Mouse (Mus musculus): Measurements from ENCODE around the gene Bfsp1.

Bfsp1 gene

DNA sequence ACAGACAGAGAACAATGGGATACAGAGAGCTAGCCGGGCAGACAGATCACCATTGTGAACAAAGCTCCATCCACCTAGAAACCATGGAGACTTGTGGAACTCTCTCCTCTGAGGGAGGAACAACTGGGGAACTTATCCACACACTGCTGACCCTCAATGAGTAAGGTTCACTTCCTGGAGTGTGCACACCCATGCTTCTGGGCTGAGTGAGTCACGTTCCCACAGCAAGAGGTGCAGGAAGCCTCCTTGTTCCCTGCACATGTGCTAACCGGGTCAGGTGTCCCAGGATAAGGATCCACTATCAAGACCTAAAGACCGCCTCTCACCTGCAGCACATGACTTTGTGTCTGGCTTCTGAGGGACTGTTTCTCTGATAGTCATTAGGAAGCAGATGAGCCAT lies 9.5 kb downstream of the Bfsp1 start:
- in situ Hi-C loops (cut with MboI, MseI) = no loop called here

DNA sequence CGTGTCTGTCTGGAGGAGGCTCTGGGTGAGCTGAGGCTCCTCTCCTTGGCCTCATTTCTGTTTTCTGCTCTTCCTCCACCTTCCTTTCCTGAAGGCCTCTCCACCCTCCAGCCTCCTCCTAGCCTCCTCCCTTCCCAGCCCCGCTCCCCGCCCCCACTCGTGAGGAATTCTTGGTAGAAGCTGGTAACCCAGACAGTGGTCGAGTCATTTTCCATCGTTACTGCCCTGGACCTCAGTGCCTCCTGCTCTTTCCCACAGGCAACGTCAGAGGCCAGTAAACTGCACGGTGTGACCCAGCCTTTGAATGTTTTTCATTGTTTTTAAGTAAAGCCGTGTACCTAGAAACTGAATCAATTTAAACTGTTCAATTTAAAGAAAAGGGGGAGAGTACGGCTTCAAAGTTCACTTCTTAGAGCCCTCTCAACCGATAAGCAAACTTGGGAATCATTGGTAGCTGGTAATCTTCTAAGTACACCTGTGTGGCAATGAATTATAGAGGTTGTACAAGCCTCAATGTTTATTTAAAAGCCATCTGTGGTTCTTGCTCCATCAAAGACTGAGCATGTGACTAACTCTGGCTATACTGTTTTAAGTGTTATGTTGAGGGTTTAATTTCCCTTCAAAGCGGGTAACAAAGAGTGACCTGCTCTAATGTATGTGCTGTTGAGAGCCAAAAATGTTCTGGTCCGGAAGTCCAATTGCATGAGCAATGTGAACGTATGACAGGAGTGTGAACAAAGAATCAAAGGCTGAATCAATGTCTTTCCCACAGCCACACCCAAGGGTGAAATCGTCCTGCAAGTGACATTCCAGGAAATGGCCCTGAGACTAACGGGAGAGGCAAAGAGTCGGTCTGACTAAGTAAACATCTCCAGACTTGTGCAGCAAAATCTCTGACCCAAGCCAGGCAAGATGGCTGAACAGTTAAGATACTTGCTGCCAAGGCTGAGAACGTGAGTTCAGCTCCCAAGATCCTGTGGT lies 10.4 kb downstream of the Bfsp1 start:
- in situ Hi-C loops (cut with MboI, MseI) = no loop called here

DNA sequence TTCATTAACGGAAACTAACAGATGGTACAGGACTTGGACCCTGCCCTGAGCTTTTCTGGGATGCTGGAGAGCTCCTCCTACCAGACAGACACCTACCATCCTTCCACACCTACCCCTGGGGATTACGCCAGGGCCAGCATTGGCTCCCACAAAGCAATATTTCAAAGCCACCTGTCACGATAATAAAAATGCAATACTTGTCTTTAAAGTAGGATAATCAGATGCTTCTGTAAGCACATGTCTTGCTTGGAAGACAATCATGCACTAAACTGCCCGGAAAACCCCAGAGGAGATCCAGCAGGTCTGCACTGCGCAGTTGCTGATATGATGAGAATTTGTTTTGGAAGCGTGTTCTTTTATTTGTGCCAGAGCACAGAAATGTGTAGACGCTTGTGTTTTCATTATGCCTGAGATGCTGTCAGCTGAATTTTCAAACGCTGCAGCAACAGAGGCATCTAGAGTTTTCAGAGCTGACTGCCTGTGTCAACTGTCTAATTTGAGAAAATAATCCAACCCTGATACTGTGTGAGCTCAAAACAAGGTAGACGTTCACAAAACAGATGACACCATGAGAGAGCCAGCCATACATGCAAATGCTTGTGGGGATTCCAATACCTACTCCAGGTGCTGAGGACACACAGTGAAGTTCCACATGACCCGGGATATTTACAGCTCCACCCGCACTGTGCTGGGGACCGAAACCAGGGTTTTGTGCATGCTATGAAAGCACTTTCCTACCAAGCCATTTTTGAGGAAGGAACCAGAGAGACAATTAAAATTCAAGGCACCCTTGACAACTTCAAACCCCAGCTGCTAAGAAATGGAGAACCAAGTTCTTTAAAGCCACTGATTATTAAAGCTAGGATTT lies 11.4 kb downstream of the Bfsp1 start:
- in situ Hi-C loops (cut with MboI, MseI) = no loop called here

DNA sequence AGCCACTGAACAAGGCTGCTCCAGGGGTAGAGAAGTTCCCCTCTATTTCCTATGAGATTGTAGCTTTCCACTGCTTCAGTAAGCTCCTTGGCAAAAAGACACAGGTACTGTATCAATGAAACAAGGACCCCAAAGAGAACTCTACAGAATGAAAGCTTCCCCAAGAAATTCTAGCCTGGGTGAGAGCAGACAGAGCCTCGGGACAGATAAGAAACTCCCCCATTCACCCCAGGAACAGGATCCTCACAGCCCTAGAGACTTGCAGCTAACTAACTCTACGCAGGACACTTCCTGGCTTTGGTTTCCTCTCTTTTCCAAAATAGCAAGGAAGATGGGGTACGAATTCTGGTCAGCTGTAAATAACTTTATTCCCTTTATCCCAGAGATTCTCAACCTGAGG lies 15.7 kb downstream of the Bfsp1 start:
- in situ Hi-C loops (cut with MboI, MseI) = no loop called here

DNA sequence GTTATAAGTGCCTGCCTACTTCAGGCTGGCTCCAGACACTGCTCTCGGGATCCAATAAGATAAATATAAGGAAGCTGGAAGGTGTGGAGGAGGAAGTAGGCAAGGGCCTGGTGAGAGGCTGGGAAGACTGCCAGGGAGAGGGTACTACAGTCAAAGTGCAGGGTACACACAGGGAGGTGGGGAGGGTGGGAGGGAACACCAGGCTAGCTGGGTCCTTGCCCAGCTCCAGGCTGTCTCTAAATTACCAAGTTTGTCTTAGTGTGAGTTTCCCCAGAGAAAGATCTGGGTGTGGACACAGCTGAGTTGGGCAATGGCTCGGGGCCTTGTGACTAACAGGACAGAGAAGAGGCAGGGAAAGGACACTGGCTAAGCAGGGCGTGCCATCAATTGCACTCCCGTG lies 16.2 kb downstream of the Bfsp1 start:
- in situ Hi-C loops (cut with MboI, MseI) = no loop called here

DNA sequence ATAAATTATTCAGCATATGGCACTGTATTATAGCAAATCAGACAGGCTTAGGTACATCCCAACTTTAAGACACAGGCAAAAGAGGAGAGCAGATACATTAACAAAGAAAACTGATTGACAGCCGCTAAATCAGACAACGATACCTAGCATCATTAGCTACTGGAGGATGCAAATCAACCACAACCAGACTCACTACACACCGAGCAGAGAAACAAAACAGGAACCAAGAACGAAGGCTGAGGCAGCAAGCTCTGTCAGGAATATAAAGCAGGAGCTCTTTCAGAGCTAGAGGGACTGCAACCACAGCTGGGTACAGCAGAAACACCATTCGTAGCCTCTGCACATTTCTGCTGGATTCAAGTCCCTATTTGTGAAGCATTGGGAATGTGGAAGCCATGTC lies 18.2 kb downstream of the Bfsp1 start:
- in situ Hi-C loops (cut with MboI, MseI) = no loop called here

DNA sequence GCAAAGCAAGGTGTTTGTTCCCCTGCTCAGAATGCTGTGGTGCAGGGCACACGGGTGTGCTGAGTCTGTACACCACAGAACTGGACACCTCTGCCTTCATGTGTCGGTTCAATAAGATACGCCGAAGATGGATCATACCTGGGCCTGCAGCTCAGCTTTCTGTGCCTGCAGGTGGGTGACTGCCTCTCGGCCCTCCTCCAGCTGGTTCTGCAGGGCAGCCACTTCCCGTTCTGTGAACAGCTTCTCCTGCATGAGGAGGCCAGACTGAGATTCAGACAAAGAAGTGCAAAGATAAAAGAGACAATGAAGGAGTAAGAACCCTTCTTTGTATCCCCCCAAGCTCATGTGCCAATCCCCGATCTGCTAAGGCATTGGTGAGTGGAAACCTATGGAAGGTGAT lies 21.4 kb downstream of the Bfsp1 start:
- in situ Hi-C loops (cut with MboI, MseI) = no loop called here

DNA sequence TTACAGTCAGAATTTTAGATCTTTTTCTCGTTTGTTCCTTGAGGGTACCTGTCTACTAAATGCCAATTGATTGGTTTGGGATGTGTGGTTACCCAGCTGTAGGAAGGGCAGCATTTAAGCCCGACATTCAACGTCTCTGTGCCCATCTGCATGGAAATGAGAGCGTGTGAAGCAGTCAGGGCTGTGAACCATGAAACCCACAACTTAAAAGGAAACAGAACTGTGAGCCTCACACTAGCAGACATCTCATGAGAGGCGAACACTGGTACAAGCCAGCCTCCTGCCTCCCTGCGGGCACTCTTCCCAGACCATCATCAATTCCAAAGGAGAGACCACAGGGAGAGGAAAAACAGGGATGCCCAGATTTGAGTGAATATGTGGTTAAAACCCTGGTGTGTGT lies 22.1 kb downstream of the Bfsp1 start:
- in situ Hi-C loops (cut with MboI, MseI) = no loop called here

DNA sequence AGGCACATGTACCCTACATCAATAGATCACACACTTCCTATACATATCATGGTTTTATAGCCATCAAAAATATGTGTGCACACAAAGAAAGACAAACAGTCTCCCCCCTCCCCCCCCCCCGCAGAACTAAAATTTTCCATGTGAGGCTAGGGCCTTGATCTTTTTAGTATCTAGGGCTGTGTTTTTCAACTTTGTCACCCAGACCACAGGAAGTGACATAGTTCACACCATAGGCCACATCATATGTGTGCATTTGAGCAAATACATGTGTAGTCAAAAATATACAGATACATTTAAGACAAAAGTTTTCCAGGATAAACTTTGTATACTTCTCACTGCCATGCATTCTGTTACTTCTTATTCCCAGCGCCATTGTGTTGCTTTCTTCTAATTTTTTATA lies 23.5 kb downstream of the Bfsp1 start:
- in situ Hi-C loops (cut with MboI, MseI) = loop anchor here (5.0 kb wide), 1 partner anchor 378 kb away; no protein-coding TSS in a partner anchor

DNA sequence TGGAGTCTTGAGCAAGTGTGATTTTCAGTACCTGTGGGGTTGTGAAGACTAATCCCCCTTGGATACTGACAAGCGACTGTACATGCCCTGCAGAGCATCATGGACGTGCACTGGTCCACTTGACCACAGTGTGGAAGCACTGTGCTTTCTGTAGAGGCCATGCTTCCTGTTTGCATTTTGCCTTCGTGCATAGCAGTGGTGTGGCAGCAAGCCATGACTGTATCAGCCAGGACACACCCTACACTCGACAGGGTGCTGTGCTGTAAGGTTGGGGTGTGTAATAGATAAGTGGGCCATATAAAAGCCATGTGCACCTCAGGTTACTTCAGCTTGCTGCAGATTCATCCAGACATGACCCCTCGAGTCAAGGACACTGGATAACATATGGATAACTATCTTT lies 24.3 kb downstream of the Bfsp1 start:
- in situ Hi-C loops (cut with MboI, MseI) = loop anchor here (5.0 kb wide), 1 partner anchor 379 kb away; no protein-coding TSS in a partner anchor

DNA sequence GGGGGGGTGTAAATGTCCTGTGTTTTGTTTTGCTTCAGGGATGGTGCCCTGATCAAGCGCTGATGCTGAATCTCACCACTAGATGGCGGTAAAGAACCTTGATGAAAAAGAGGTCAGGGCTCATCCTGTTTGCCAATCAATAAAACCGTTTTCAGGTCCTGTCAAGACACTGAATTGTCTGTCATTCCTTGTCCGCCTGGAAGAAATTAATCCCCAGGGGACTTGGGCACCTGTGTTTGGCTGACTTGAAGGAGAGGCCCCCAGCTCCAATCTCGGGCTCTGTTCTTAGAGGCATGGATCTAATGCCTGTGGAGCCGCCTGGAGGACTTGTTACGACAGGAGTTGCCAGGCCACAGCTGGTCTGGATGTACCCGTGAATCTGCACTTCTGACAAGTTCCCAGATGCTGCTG lies 25.7 kb downstream of the Bfsp1 start:
- in situ Hi-C loops (cut with MboI, MseI) = loop anchor here (5.0 kb wide), 1 partner anchor 380 kb away; no protein-coding TSS in a partner anchor

DNA sequence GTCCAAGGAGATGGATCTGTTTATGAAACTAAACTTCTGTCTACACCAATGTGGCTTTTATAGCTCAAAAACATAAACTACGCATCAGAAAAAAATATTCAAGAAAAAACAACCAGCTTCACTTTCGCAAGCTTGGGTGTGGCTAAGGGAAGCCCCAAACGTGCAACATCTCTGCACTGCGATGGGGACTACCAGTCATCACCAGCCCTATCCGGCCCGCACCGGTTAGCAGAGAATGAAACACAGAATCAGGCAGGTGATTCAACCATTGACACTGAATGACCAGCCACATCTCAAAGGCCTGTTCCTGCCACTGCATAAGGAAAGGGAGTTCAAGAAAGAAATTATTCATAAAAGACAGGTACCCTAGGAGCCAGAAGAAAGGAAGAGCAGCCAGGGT lies 27.2 kb downstream of the Bfsp1 start:
- in situ Hi-C loops (cut with MboI, MseI) = loop anchor here (5.0 kb wide), 1 partner anchor 381 kb away; no protein-coding TSS in a partner anchor

DNA sequence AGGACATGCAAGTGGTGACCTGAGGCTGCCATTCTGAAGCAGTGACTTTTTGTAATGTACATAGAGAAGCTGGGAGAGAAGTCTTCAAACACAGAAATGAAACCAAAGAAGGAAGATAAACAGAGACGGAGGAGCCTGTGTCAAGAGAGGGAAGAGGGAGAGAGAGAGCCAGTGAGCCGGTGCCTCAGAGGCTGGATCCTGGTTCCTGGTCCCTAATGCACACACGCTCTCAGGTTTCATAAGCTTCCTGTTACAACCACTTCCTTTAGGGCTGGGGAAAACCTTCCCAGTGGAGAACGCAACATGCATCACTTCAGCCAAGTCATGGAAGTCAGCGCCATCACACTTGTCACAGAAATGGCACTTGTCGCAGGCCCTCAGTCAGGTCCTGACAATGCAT lies 28.9 kb downstream of the Bfsp1 start:
- in situ Hi-C loops (cut with MboI, MseI) = no loop called here

DNA sequence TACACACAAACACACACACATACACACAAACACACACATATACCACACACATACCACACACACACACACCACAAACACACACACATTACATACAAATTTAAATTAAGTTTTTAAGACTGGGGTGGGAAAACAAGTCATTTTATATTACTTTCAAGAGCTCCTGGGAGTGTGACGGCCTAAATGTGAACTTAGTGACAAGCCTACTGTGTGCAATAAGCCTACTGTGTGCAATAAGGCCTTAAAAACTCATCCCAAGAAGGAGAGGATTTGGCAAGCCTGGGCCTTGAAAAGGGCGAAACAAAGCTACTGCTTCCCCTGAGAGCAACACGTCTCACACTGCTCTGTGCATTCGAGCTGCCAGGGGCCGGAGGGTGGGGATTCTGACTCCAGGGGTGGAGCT lies 30.3 kb downstream of the Bfsp1 start:
- in situ Hi-C loops (cut with MboI, MseI) = no loop called here

DNA sequence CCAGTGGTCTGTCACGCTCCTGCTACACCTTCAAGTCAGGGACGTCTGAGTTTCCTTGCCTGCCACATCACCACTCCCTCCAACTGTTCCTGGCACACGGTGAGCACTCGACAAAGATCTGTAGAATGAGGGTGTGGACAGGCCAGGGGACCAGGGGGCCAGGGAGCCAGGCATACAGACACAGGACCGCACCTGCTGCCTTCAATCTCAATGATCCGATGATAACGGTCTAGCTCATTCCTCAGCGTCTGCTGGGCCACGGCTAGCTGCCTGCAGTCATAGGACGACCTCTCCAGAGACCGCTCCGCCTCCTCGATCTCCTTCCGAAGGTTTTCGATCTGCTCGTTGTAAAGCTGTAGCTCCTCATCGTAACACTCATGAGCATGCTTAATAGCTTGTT lies 31.3 kb downstream of the Bfsp1 start:
- in situ Hi-C loops (cut with MboI, MseI) = no loop called here

DNA sequence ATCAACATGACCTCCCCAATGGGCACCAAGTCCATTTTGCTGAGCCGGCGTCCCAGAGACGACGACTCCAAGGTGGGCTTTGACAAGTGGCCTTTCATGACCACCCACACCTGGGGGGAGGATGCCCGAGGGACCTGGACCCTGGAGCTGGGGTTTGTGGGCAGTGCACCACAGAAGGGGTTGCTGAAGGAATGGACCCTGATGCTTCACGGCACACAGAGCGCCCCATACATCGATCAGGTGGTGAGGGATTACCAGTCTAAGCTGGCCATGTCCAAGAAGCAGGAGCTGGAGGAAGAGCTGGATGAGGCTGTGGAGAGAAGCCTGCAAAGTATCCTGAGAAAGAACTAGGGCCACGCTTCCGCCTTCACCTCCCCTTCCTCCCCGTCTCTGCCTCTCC lies 49.5 kb downstream of the Bfsp1 start:
- in situ Hi-C loops (cut with MboI, MseI) = no loop called here

DNA sequence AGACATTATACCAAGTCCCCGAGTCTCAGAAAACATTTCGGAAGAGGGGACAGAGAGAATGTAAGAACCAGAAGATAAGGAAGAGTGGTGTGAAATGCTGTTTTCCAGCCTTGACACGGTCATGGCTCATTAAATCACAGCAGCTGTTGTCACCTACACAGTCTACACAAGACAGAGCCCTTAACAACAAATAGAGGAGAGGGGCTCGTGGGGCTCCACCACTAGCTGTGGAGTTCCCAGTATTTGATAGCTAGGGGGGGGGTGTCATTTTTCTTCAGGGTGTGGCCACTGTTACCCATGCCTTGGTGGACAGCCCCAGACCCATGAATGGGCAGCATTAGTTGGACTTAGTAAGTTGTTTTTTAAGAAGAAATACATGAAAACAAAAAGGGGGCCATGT lies 50.7 kb downstream of the Bfsp1 start:
- in situ Hi-C loops (cut with MboI, MseI) = no loop called here

DNA sequence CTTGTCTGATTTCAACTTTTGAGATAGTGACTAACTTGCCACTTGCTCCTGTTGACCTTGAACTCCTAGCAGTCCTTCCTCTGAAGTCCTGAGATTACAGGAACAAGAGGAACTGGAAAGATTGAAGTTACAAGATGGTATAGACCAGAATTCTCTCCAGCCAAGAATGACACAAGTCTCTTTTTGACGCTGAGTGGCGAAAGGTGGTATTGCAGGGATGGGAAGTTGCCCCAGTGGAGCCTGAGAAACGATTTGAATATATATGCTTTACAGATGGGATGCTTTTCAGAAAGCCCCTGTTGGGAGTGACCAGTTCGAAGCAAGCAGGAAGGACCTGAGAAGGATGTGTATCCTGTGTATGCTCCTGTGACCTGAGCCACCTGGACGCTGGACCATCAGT lies 54.2 kb downstream of the Bfsp1 start:
- in situ Hi-C loops (cut with MboI, MseI) = no loop called here

DNA sequence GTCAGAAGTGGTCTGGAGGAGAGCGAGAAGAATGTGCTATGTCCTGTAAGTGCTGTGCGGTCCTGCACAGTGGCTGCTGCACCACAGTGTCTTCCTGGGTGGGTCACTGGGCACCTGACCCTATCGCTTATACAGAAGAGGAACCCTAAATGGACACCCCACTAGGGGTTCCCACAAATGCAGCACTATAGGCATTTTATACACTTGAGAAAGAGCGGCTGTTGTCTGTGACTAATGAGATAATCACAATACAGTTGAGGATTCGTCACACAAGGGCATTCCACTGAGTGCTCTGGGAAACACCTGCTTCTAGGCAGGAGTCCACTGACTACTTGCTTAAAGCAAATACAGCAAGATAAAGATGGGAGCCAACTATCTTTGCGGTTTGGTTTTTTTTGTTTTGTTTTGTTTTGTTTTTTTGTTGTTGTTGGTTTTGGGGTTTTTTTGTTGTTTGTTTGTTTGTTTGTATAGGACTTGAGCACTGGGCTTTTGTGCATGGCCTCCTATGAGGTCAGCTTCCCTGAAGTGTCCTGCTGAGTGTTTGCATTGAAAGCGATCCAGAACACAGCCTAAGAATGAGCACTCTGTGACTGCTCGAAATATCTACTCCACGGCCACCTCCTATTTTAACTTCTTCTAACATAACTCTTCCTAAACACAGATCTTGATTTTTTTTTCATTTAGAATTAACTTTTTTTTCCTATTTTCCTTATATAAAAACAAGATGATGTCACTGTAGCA lies 55.9 kb downstream of the Bfsp1 start:
- in situ Hi-C loops (cut with MboI, MseI) = no loop called here

DNA sequence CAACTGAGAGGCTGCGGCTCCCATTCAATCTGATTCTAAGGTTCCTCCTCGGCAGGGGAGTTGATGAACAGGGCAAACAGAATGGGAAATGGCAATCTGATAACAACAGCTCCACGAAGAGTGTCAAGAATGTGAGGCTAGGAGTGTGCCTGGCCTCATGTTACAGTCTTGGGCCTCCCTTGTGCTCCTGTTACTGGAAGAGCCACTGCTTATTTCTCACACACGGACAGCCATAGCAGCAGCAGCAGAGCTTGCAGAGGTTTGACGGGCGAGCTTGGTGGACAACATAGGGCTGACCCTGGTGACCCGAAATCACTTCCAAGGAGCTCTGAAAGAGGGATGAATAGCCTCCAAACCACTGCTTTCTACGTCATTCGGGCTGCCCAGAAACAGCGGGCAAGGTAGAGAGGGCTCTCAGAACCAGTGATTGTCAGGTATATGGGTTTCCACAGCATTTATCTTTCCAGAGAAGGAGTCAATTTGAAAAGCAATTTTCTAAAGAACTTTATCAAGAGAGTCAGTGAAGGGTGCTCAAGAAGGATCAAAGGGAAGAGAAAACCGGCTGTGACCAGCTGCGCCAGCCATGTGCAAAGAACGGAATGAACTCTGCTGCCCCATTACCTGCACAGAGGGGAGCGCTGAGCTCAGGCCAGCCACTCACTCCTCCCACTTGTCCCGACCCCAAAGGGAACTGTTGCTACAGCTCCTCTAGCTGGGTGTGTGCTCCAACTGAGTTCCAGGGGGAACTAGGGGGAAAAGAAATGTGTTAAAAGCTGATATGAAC lies 56.6 kb downstream of the Bfsp1 start:
- in situ Hi-C loops (cut with MboI, MseI) = no loop called here

DNA sequence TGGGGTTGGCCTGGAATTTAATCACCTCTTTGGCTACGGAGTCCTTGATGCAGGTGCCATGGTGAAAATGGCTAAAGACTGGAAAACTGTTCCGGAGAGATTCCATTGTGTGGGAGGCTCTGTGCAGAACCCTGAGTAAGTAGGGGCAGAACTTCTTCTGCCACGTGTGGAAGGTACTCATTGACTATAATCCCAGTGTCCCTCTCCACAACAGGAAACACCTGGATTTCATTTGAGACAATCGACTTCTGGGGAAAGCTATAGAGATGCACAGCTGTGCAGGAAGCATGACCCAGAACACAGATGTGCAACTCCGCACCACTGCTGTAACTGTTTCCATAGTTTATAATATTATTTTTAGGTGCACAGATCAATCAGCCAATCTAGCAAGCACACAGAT lies 61.9 kb downstream of the Bfsp1 start:
- in situ Hi-C loops (cut with MboI, MseI) = no loop called here

Measured in T-helper 2 cell (primary cell).